Mouse (Mus musculus) left cerebral cortex, postnatal 25 days (tissue): Measurements from ENCODE around the gene Retreg3. TPM values are rescaled to one million over a fixed set of nuclear protein-coding genes. Genes with fewer than 3 reads are reported as not detected.
A peak's percentile ranks its signal among the peaks of the same experiment; 100 is the strongest.

ENCODE experiments used
- DNase-seq, 2 experiments: peaks; one replicate each; pipeline ENCODE4 v3.0.0; 2022; ENCODE audit warnings: low spot score in 2 of 2, mixed read lengths in 1 of 2
- intact Hi-C: fragments of 180-260 bp; cut with DNase I; formaldehyde crosslinking; loops from one replicate; pipeline ENCODE4 v1.15.1; 2025
- total RNA-seq, 2 experiments: library from RNA; stranded (reverse); gene quantifications; 2 replicates each; pipeline ENCODE4 v1.2.3; 2021

The Retreg3 gene
- total RNA-seq, 2 experiments from 2014 or later, result 56.2 to 56.7 TPM

DNA sequence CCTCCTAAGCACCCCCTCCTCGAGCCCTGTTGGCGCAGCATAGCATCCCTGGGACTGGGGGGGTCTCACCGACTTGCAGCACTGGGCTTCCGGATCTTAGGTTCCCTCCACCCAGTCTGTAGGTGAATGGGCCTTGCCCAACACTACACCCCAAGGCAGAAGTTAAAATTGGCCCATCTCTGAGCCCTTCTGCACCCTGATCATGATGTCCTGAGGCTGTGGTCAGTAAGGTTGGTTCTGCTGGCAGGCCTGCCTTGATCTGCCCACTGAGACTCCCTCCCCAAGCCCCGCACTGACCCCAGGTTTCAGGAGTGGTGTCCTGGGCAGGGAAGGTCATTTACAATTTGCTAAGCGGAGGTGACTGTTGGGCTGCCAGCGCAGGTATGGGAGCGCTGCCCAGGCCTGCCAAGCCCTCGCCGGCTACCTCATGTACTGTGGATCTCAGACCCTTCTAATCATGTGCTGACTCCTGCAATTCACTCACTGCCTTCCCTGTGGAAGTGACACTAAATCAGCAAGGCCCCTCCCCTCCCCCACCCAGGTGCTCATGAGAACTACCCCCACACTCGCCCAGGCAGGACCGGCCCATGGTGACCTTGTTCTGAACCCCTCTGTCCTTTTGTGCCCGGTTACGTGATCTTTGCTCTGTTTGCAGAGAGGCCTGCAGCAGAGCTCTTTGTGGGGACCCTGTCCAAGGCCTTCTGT lies 56.6 kb downstream of the Retreg3 start:
- intact Hi-C loops, result no loop called here
- DNase-seq, result no peak

- DNase-seq, result peak in 1 of 2 experiments; percentile 72
- intact Hi-C loops, result no loop called here
Measured at GRCm38 (mm10) chr11:101062165-101062884, 57.4 kb downstream of the Retreg3 start.

DNA sequence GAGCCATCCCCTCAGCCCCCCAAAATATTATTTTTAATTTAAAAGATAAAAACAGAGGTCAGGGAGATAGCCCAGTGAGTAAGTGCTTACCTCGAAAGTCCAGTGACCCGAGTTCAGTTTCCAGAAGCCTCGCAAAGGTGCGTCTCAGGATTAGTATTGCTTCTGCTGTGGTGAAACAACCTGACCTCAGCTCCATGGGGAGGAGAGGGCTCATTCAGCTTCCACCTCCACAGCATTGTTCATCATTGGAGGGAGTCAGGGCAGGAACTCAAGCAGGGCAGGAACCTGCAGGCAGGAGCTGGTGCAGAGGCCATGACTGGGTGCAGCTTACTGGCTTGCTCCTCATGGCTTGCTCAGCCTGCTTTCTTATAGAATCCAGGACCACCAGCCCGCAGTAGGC lies 58.6 kb downstream of the Retreg3 start:
- no peak for DNase-seq
- intact Hi-C loops, result no loop called here

DNA sequence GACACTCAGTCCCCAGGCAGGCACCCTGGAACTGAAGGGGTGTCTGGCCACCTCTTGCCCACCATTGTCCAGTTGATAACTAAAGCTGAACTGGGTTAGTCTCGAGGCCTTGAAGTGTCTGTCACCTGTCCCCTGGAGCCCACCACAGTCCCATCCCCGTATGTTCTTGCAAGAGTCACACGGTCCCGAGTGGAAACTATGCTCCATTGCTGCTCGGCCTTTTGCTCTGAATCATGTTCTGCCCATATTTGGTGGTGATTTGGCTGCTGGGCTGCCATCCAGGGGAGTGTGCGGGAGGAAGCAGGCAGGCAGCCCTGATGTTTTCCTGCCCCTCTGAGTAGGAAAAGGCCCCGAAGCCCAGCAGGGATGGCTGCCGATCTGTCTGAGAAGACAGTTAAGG lies 59.6 kb downstream of the Retreg3 start:
- intact Hi-C loops, result loop anchor here (1.0 kb wide), 1 partner anchor 9 kb away; no protein-coding TSS in a partner anchor
- DNase-seq, result peak in 1 of 2 experiments; percentile 79

DNA sequence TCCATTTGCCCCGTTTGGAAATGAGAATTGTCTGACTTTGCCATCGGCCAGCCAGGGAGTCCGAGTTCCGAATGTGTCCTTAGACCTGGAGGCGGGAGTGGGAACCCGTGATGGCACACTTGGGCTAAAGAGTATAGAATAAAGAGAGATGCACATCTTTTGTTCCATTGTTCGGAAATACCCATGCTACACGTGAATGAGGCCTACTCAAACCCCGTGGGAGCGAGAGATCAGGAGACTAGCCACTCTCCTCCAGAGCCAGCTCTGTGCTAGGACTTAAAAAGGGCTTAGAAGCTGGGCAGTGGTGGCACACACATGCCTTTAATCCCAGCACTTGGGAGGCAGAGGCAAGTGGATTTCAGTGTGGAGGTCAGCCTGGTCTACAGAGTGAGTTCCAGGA lies 60.2 kb downstream of the Retreg3 start:
- intact Hi-C loops, result loop anchor here (2.0 kb wide), 1 partner anchor 77 kb away; no protein-coding TSS in a partner anchor
- no peak for DNase-seq

- no peak for DNase-seq
- intact Hi-C loops, result loop anchor here (2.0 kb wide), 1 partner anchor 76 kb away; no protein-coding TSS in a partner anchor
Measured at GRCm38 (mm10) chr11:101058726-101059125, 61.0 kb downstream of the Retreg3 start.

GRCm38 (mm10) chr11:101057860-101058259 lies 61.8 kb downstream of the Retreg3 start:
- peak; percentile 82 to 85 for DNase-seq
- intact Hi-C loops, result loop anchor here (2.0 kb wide), 1 partner anchor 75 kb away; no protein-coding TSS in a partner anchor

DNA sequence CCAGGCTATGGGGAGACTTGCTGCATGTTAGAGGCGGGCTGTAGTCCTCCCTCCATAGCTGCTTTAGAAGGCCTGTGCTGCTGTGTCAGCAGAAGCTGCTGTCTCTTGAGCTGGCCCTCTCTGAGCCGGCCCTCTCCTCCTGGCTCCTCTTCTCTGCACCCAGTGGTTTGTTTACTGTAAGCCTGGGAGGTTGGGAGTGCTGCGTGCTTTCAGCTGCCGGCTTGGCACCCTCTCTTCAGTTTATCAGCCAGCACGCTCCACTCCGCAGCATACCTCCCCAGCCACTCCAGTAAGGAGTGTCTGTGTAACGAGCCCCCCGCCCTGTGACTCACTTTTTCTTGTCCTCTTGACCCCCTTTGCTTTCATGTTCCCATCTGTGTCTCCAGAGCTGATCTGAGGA lies 62.8 kb downstream of the Retreg3 start:
- peak in 1 of 2 experiments; percentile 47 for DNase-seq
- intact Hi-C loops, result no loop called here

- intact Hi-C loops, result no loop called here
- no peak for DNase-seq
Measured at GRCm38 (mm10) chr11:101055418-101055817, 64.3 kb downstream of the Retreg3 start.

DNA sequence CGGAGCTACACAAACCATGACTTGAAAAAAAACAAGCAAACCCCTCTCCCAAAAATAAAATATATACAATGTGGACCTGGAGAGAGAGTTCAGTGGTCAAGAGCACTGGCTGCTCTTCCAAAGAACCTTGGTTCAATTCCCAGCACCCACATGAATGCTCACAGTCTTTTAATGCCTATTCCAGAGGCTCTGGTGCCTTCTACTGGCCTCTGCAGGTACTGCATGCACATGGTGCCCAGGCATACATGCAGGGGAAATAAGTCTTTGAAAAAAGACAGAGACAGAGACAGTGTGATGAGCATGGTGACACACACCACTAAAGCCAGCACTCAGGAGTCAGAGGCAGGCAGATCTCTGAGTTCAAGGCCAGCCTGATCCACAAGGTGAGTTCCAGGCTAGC lies 65.7 kb downstream of the Retreg3 start:
- intact Hi-C loops, result no loop called here
- DNase-seq, result no peak

DNA sequence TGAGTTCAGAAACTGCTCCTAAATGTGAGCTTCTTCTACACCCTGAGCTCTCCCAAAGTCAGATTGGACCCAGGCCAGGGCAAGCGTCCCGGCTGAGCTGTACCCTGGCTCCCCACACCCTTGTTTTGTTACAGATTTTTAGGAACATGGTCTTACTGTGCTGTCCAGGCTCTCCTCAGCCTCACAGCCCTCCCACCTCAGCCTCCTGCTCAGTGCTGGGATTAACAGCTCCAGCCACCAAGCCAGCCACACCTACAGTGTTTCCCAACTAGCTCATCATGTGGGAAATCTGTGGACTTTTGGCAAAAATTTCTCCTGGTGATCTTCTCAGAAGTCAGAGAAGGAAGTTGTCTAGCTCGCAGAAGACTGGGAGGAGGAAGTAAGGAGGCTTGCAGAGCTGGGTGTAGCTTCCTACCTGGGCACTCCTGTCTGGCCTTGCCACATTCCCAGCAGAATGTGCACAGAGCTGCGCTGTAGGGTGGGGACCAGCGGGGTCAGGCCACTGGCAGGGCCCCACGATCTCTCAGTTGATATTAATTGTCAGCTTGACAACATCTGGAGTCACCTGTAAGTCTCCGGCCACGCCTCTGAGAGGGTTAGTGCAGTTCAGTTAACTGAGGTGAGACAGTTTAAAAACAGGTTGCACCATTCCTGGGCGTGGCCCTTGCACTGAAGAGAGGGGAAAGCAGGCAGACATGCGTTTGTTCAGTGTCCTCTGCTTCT lies 66.8 kb downstream of the Retreg3 start:
- peak in 1 of 2 experiments; percentile 62 for DNase-seq
- intact Hi-C loops, result no loop called here

DNA sequence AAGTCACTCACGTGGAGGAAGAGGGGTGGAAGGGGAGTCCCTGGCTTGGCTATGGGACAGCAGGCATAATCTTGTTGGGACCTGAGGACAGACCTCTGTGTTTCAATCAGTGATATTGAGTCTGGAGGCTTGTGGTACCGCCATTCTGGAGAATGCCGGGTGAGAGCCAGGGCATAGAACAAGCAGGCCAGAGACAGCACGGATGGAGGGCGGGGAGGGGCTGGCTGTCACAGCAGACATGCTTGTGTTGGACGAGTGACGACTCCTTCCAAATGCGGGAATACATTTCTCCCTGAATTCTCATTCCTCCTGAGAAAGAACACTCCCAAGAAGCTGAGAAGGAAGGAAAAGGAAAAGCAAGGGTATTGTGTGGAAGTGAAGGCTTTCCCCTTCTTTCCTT lies 68.1 kb downstream of the Retreg3 start:
- DNase-seq, result no peak
- intact Hi-C loops, result loop anchor here (1.0 kb wide), 1 partner anchor 9 kb away; no protein-coding TSS in a partner anchor

GRCm38 (mm10) chr11:101051051-101051493 lies 68.6 kb downstream of the Retreg3 start:
- intact Hi-C loops, result loop anchor here (1.0 kb wide), 1 partner anchor 9 kb away; no protein-coding TSS in a partner anchor
- DNase-seq, result peak in 1 of 2 experiments; percentile 78

DNA sequence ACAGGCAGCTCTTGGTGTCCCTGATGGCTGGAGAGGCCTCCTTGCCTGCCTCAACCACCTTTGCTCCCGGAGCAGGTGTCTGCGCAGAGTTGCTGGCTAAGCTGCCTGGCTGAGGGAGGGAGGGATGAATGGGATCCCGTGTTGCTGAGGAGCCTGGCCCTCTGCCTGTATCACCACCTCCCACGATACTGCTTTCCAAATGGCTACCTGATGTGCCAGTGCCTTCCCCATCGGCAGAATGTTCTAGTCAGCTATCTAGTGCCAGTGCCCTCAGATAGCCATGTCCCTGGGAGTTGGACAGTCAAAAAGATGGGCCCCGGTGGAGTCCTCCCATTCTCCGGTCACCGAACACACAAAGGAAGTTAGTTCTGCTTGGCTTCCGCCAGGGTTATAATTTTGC lies 69.3 kb downstream of the Retreg3 start:
- intact Hi-C loops, result no loop called here
- peak in 1 of 2 experiments; percentile 68 for DNase-seq

- no peak for DNase-seq
- intact Hi-C loops, result loop anchor here (5.0 kb wide), 1 partner anchor 35 kb away; no protein-coding TSS in a partner anchor
Measured at GRCm38 (mm10) chr11:101047502-101047901, 72.2 kb downstream of the Retreg3 start.

- intact Hi-C loops, result loop anchor here (5.0 kb wide), 1 partner anchor 34 kb away; no protein-coding TSS in a partner anchor
- DNase-seq, result no peak
Measured at GRCm38 (mm10) chr11:101046440-101046839, 73.3 kb downstream of the Retreg3 start.
